Mouse (Mus musculus): ENCODE data around the gene Insr. TPM values are rescaled to one million over a fixed set of nuclear protein-coding genes. Genes with fewer than 3 reads are reported as not detected.
A peak's percentile ranks its signal among the peaks of the same experiment; 100 is the strongest.

Gene Insr
- polyA plus RNA-seq, 1 experiment from 2014 or later: 54.2 TPM

DNA sequence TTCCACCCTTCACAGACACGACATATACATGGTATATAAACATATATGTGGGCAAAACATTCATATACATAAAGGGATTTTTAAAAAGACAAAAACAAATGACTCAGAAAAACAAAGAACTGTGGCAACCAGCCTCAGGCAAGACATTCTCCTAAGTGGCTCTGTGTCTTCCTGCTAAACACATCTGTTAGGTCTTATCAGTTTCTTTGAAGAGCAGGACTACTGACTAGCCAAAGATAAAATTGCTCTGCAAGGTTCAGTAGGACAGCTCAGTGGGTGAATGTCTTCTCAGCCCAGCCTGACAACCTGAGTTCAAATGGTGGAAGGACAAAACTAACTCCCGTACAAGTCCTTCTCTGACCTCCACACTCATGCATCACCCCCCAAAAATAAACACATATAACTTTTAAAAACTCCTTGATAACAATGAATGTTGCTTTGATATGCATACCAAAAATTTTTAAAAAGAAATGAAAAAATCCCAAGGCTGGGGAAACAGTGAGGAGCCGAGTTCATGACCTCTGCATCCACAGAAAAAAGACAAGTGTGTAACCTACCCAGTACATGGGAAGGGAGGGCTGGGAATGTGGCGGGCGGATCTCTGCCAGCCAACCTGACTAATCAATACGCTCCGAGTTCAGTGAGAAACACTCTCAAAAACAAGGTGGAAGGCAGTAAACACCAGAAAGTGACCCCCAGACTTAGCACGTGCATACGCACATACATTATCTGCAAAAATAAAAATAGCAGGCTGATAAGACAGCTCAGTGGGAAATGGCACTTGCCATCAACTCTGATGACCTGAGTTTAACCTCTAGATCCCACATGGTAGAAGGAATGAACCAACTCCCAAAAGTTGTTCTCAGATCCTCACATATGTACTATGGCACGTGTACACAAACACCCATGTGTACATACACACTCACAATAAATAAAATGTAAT lies 49.0 kb downstream of the Insr start:
- Histone ChIP-seq H3K36me3 (replicated peaks; ENCODE audit: control insufficient read depth, insufficient read depth) (no peaks in the 10 kb centered on the region), H3K4me1 (replicated peaks; ENCODE audit: control insufficient read depth, insufficient read depth, low read length) (no peaks in the 10 kb centered on the region), H3K9me3 (ENCODE audit: control insufficient read depth, low read length) (no peaks in the 10 kb centered on the region), H3K9ac (no peak overlapping the region), H3K27me3 (ENCODE audit: control insufficient read depth, insufficient read depth, low read length) (no peaks in the 10 kb centered on the region), H3K27ac (no peak overlapping the region), H3K4me3 (replicated peaks; ENCODE audit: low read length) (no peak overlapping the region), H3K4me2 (replicated peaks) (no peak overlapping the region)
- ATAC-seq (ENCODE audit: low FRiP score): no peak
- DNase-seq (ENCODE audit: low spot score): no peak
- 87% methylated on average over 10 of the region's 10 CpGs for WGBS

DNA sequence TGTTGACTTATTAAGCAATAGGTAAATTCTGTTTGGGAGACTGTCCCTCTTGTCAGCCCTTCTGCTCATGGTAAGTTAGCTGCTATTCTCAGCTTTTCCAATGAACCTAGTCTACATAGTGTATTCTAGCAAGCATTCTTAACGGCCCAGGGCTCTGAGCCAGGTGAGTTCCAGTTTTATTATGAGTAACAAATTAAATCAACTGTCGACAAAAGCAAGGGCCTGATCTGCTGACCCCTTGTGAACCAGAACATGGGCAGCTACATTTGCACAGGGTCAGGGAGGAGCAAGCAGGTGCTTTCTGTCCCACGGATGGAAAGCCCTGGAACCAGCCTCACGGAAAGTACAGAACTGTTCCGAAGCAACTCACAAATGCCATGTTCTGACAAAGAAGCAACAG lies 52.0 kb downstream of the Insr start:
- H3K4me2 ChIP-seq (replicated peaks): no peak overlapping the region

GRCm38 (mm10) chr8:3225731-3226130 lies 53.7 kb downstream of the Insr start:
- Histone ChIP-seq H3K4me2 (replicated peaks) (no peak overlapping the region), H3K27me3 (ENCODE audit: control insufficient read depth, insufficient read depth, low read length) (no peaks in the 10 kb centered on the region), H3K4me3 (replicated peaks; ENCODE audit: low read length) (no peak overlapping the region), H3K27ac (no peak overlapping the region), H3K36me3 (replicated peaks; ENCODE audit: control insufficient read depth, insufficient read depth) (no peaks in the 10 kb centered on the region), H3K9me3 (ENCODE audit: control insufficient read depth, low read length) (no peaks in the 10 kb centered on the region), H3K4me1 (replicated peaks; ENCODE audit: control insufficient read depth, insufficient read depth, low read length) (peaks cover 6% of the 10 kb centered on the region), H3K9ac (no peak overlapping the region)
- 76% methylated on average over 1 of the region's 1 CpGs for WGBS
- no peak for ATAC-seq (ENCODE audit: low FRiP score)
- DNase-seq (ENCODE audit: low spot score): no peak

More for the DNA sequence above, 52.0 kb downstream of the Insr start:
- H3K36me3 ChIP-seq (replicated peaks; ENCODE audit: control insufficient read depth, insufficient read depth): no peaks in the 10 kb centered on the region
- H3K27ac ChIP-seq: no peak overlapping the region
- H3K27me3 ChIP-seq (ENCODE audit: control insufficient read depth, insufficient read depth, low read length): no peaks in the 10 kb centered on the region
- DNase-seq (ENCODE audit: low spot score) (no peak), ATAC-seq (ENCODE audit: low FRiP score) (no peak)
- H3K9ac ChIP-seq: no peak overlapping the region
- H3K4me3 ChIP-seq (replicated peaks; ENCODE audit: low read length): no peak overlapping the region
- 87% methylated on average over 5 of the region's 5 CpGs for WGBS
- H3K4me1 ChIP-seq (replicated peaks; ENCODE audit: control insufficient read depth, insufficient read depth, low read length): no peaks in the 10 kb centered on the region
- H3K9me3 ChIP-seq (ENCODE audit: control insufficient read depth, low read length): no peaks in the 10 kb centered on the region

- no peak overlapping the region for H3K4me2 ChIP-seq (replicated peaks)
- no peak overlapping the region for H3K4me3 ChIP-seq (replicated peaks; ENCODE audit: low read length)
- H3K4me1 ChIP-seq (replicated peaks; ENCODE audit: control insufficient read depth, insufficient read depth, low read length): peaks cover 8% of the 10 kb centered on the region
- ATAC-seq (ENCODE audit: low FRiP score): no peak
- DNase-seq (ENCODE audit: low spot score): no peak
- no peaks in the 10 kb centered on the region for H3K36me3 ChIP-seq (replicated peaks; ENCODE audit: control insufficient read depth, insufficient read depth)
- H3K27me3 ChIP-seq (ENCODE audit: control insufficient read depth, insufficient read depth, low read length): no peaks in the 10 kb centered on the region
- WGBS: 84% methylated on average over 8 of the region's 8 CpGs
- no peaks in the 10 kb centered on the region for H3K9me3 ChIP-seq (ENCODE audit: control insufficient read depth, low read length)
- 0 out of 2 replicates have a peak overlapping the region, but pooled peaks have one; percentile 10 for H3K27ac ChIP-seq
- no peak overlapping the region for H3K9ac ChIP-seq
Measured at GRCm38 (mm10) chr8:3225184-3225583, 54.2 kb downstream of the Insr start.

DNA sequence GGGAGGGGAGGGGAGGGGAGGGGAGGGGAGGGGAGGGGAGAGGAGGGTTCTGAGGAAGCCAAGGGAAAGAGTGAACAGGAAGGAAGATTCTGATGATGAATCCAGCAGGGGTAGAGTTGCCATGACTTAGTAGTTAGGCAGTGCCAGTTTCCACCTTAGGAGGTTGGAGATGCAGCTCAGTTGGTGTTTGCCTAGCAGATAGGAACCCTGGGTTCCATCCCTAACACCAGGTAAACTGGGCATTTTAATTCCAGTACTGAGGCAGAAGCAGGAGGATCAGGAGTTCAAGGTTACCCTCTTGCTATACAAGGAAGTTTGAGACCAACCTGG lies 56.8 kb downstream of the Insr start:
- no peak overlapping the region for H3K9ac ChIP-seq
- ATAC-seq (ENCODE audit: low FRiP score) (no peak), DNase-seq (ENCODE audit: low spot score) (no peak)
- no peaks in the 10 kb centered on the region for H3K27me3 ChIP-seq (ENCODE audit: control insufficient read depth, insufficient read depth, low read length)
- no peak overlapping the region for H3K4me2 ChIP-seq (replicated peaks)
- H3K27ac ChIP-seq: no peak overlapping the region
- H3K9me3 ChIP-seq (ENCODE audit: control insufficient read depth, low read length): no peaks in the 10 kb centered on the region
- peaks cover 12% of the 10 kb centered on the region for H3K4me1 ChIP-seq (replicated peaks; ENCODE audit: control insufficient read depth, insufficient read depth, low read length)
- no peak overlapping the region for H3K4me3 ChIP-seq (replicated peaks; ENCODE audit: low read length)
- H3K36me3 ChIP-seq (replicated peaks; ENCODE audit: control insufficient read depth, insufficient read depth): no peaks in the 10 kb centered on the region

GRCm38 (mm10) chr8:3221960-3222635 lies 57.3 kb downstream of the Insr start:
- peaks cover 12% of the 10 kb centered on the region for H3K4me1 ChIP-seq (replicated peaks; ENCODE audit: control insufficient read depth, insufficient read depth, low read length)
- H3K4me2 ChIP-seq (replicated peaks): peak overlapping the region; percentile 57
- H3K9ac ChIP-seq: peak overlapping the region; percentile 70
- 66% methylated on average over 6 of the region's 6 CpGs for WGBS
- H3K27ac ChIP-seq: peak overlapping the region; percentile 89
- peak overlapping the region; percentile 47 for H3K4me3 ChIP-seq (replicated peaks; ENCODE audit: low read length)
- H3K27me3 ChIP-seq (ENCODE audit: control insufficient read depth, insufficient read depth, low read length): no peaks in the 10 kb centered on the region
- no peak for ATAC-seq (ENCODE audit: low FRiP score)
- no peaks in the 10 kb centered on the region for H3K36me3 ChIP-seq (replicated peaks; ENCODE audit: control insufficient read depth, insufficient read depth)
- H3K9me3 ChIP-seq (ENCODE audit: control insufficient read depth, low read length): no peaks in the 10 kb centered on the region
- no peak for DNase-seq (ENCODE audit: low spot score)

GRCm38 (mm10) chr8:3221047-3221959 lies 58.1 kb downstream of the Insr start:
- ATAC-seq (ENCODE audit: low FRiP score) (peak; percentile 99), DNase-seq (ENCODE audit: low spot score) (peak; percentile 93)
- no peaks in the 10 kb centered on the region for H3K36me3 ChIP-seq (replicated peaks; ENCODE audit: control insufficient read depth, insufficient read depth)
- H3K4me2 ChIP-seq (replicated peaks): peak overlapping the region; percentile 57
- H3K9me3 ChIP-seq (ENCODE audit: control insufficient read depth, low read length): no peaks in the 10 kb centered on the region
- peaks cover 12% of the 10 kb centered on the region for H3K4me1 ChIP-seq (replicated peaks; ENCODE audit: control insufficient read depth, insufficient read depth, low read length)
- peak overlapping the region; percentile 47 for H3K4me3 ChIP-seq (replicated peaks; ENCODE audit: low read length)
- 2% methylated on average over 41 of the region's 43 CpGs for WGBS
- H3K27me3 ChIP-seq (ENCODE audit: control insufficient read depth, insufficient read depth, low read length): no peaks in the 10 kb centered on the region
- H3K27ac ChIP-seq: peak overlapping the region; percentile 89
- peak overlapping the region; percentile 70 for H3K9ac ChIP-seq

- H3K4me1 ChIP-seq (replicated peaks; ENCODE audit: control insufficient read depth, insufficient read depth, low read length): peaks cover 12% of the 10 kb centered on the region
- peak overlapping the region; percentile 70 for H3K9ac ChIP-seq
- ATAC-seq (ENCODE audit: low FRiP score) (peak; percentile 78), DNase-seq (ENCODE audit: low spot score) (peak; percentile 55)
- H3K4me2 ChIP-seq (replicated peaks): peak overlapping the region; percentile 57
- peak overlapping the region; percentile 89 for H3K27ac ChIP-seq
- no peaks in the 10 kb centered on the region for H3K27me3 ChIP-seq (ENCODE audit: control insufficient read depth, insufficient read depth, low read length)
- WGBS: 5% methylated on average over 9 of the region's 9 CpGs
- peak overlapping the region; percentile 47 for H3K4me3 ChIP-seq (replicated peaks; ENCODE audit: low read length)
- H3K36me3 ChIP-seq (replicated peaks; ENCODE audit: control insufficient read depth, insufficient read depth): no peaks in the 10 kb centered on the region
- H3K9me3 ChIP-seq (ENCODE audit: control insufficient read depth, low read length): no peaks in the 10 kb centered on the region
Measured at GRCm38 (mm10) chr8:3220502-3220901, 58.9 kb downstream of the Insr start.

Data from hindbrain, embryonic 14.5 days (tissue).